Mouse (Mus musculus): ENCODE results near the gene Armh4. TPM values are rescaled to one million over a fixed set of nuclear protein-coding genes. Genes with fewer than 3 reads are reported as not detected.
"Not testable (repeated sequence)": the region's sequence is repeated elsewhere in the genome, so short reads cannot be mapped to it uniquely, and the experiment has no call there.

Armh4 gene
- 6.4 and 7.3 TPM in 2 replicates for polyA plus RNA-seq (2012; rRNA removed)

GRCm38 (mm10) chr14:49782715-49783531 lies at the start of gene Armh4:
Armh4 (minus strand) TSS chr14:49783383.
- no peaks in the 10 kb centered on the region for H3K27me3 ChIP-seq (replicated peaks; ENCODE audit: control insufficient read depth, insufficient read depth, low read length)
- TF ChIP-seq CTCF (conservative IDR thresholded peaks at IDR 0.05; ENCODE audit: insufficient read depth, insufficient read length, low read depth, low read length): no peak
- TF ChIP-seq POLR2A (IDR thresholded peaks at IDR 0.05; ENCODE audit: low read depth, low read length): no peak
- H3K36me3 ChIP-seq (ENCODE audit: control insufficient read depth, insufficient read depth, low read length): no peaks in the 10 kb centered on the region
- peak within 1 kb of the TSS; percentile 22; the same call in 1 of the 2 replicates for H3K27ac ChIP-seq (ENCODE audit: insufficient read depth, low read depth, low read length)
- H3K4me3 ChIP-seq (ENCODE audit: insufficient read depth, low read depth, low read length): peak within 1 kb of the TSS; percentile 52
- peak; percentile 84 for DNase-seq
- 2% methylated on average over 24 of the region's 24 CpGs for WGBS
- no peaks in the 10 kb centered on the region for H3K4me1 ChIP-seq (ENCODE audit: control insufficient read depth, insufficient read depth, low read length)

GRCm38 (mm10) chr14:49829192-49830171 lies 46.3 kb upstream of the Armh4 start:
- Histone ChIP-seq H3K27me3 (replicated peaks; ENCODE audit: control insufficient read depth, insufficient read depth, low read length) (no peaks in the 10 kb centered on the region), H3K36me3 (ENCODE audit: control insufficient read depth, insufficient read depth, low read length) (no peaks in the 10 kb centered on the region), H3K4me1 (ENCODE audit: control insufficient read depth, insufficient read depth, low read length) (no peaks in the 10 kb centered on the region), H3K4me3 (ENCODE audit: insufficient read depth, low read depth, low read length) (no peak overlapping the region), H3K27ac (ENCODE audit: insufficient read depth, low read depth, low read length) (no peak overlapping the region)
- DNase-seq: peak; percentile 23
- 17% methylated on average over 17 of the region's 17 CpGs for WGBS
- no peak for TF ChIP-seq POLR2A (IDR thresholded peaks at IDR 0.05; ENCODE audit: low read depth, low read length)
- no peak for TF ChIP-seq CTCF (conservative IDR thresholded peaks at IDR 0.05; ENCODE audit: insufficient read depth, insufficient read length, low read depth, low read length)

- H3K4me3 ChIP-seq (ENCODE audit: insufficient read depth, low read depth, low read length); H3K4me1 ChIP-seq (ENCODE audit: control insufficient read depth, insufficient read depth, low read length); DNase-seq; H3K27ac ChIP-seq (ENCODE audit: insufficient read depth, low read depth, low read length); H3K36me3 ChIP-seq (ENCODE audit: control insufficient read depth, insufficient read depth, low read length); H3K27me3 ChIP-seq (replicated peaks; ENCODE audit: control insufficient read depth, insufficient read depth, low read length): not testable (repeated sequence)
- WGBS: 75% methylated on average over 8 of the region's 8 CpGs
These were observed 36.7 kb upstream of the Armh4 start for GRCm38 (mm10) chr14:49819721-49820440.

- not testable (repeated sequence) for H3K27ac ChIP-seq (ENCODE audit: insufficient read depth, low read depth, low read length); H3K4me1 ChIP-seq (ENCODE audit: control insufficient read depth, insufficient read depth, low read length); DNase-seq; H3K4me3 ChIP-seq (ENCODE audit: insufficient read depth, low read depth, low read length); H3K36me3 ChIP-seq (ENCODE audit: control insufficient read depth, insufficient read depth, low read length); H3K27me3 ChIP-seq (replicated peaks; ENCODE audit: control insufficient read depth, insufficient read depth, low read length)
- WGBS: 89% methylated on average over 6 of the region's 6 CpGs
These were observed 35.6 kb upstream of the Armh4 start for GRCm38 (mm10) chr14:49818713-49819208.

- 86% methylated on average over 9 of the region's 9 CpGs for WGBS
- not testable (repeated sequence) for H3K27me3 ChIP-seq (replicated peaks; ENCODE audit: control insufficient read depth, insufficient read depth, low read length); H3K27ac ChIP-seq (ENCODE audit: insufficient read depth, low read depth, low read length); H3K4me1 ChIP-seq (ENCODE audit: control insufficient read depth, insufficient read depth, low read length); DNase-seq; H3K36me3 ChIP-seq (ENCODE audit: control insufficient read depth, insufficient read depth, low read length); H3K4me3 ChIP-seq (ENCODE audit: insufficient read depth, low read depth, low read length)
These were observed 29.8 kb upstream of the Armh4 start for GRCm38 (mm10) chr14:49812966-49813365.

- DNase-seq; H3K4me1 ChIP-seq (ENCODE audit: control insufficient read depth, insufficient read depth, low read length); H3K4me3 ChIP-seq (ENCODE audit: insufficient read depth, low read depth, low read length); H3K36me3 ChIP-seq (ENCODE audit: control insufficient read depth, insufficient read depth, low read length); H3K27ac ChIP-seq (ENCODE audit: insufficient read depth, low read depth, low read length); H3K27me3 ChIP-seq (replicated peaks; ENCODE audit: control insufficient read depth, insufficient read depth, low read length): not testable (repeated sequence)
These were observed 21.9 kb upstream of the Armh4 start for GRCm38 (mm10) chr14:49805051-49805450.

- H3K4me1 ChIP-seq (ENCODE audit: control insufficient read depth, insufficient read depth, low read length): no peaks in the 10 kb centered on the region
- DNase-seq: peak; percentile 8
- 12% methylated on average over 4 of the region's 4 CpGs for whole genome bisulfite sequencing
- no peaks in the 10 kb centered on the region for H3K27me3 ChIP-seq (replicated peaks; ENCODE audit: control insufficient read depth, insufficient read depth, low read length)
- TF ChIP-seq POLR2A (IDR thresholded peaks at IDR 0.05; ENCODE audit: low read depth, low read length): no peak
- TF ChIP-seq CTCF (conservative IDR thresholded peaks at IDR 0.05; ENCODE audit: insufficient read depth, insufficient read length, low read depth, low read length): peak; percentile 39; the same call in 1 of the 2 replicates
- no peaks in the 10 kb centered on the region for H3K36me3 ChIP-seq (ENCODE audit: control insufficient read depth, insufficient read depth, low read length)
- no peak overlapping the region for H3K27ac ChIP-seq (ENCODE audit: insufficient read depth, low read depth, low read length)
- no peak overlapping the region for H3K4me3 ChIP-seq (ENCODE audit: insufficient read depth, low read depth, low read length)
These were observed 18.3 kb upstream of the Armh4 start for GRCm38 (mm10) chr14:49801444-49801843.

Data from kidney, adult 2 months (tissue).